Mouse (Mus musculus) liver, embryonic 14.5 days (tissue): ENCODE data around the gene Selenow.

ENCODE experiments used
- CTCF ChIP-seq: IDR thresholded peaks from 2 replicates; pipeline ENCODE4 v1.5.1; 2016; ENCODE audit warnings: antibody characterized with exemption, low read depth, control low read depth
- EP300 ChIP-seq: IDR thresholded peaks from 2 replicates; pipeline ENCODE4 v1.6.1; 2016; ENCODE audit warnings: antibody characterized with exemption, low read depth

- TF ChIP-seq CTCF (no peak), EP300 (no peak)
Observed at GRCm38 (mm10) chr7:15949216-15949790, 27.1 kb upstream of the Selenow start.
